Mouse (Mus musculus) left cerebral cortex, adult 8-10 months (tissue): ENCODE results near the gene Fsd1l. TPM values are rescaled to one million over a fixed set of nuclear protein-coding genes. Genes with fewer than 3 reads are reported as not detected.

Experiments used
- DNase-seq, 2 experiments: peaks; one replicate each; pipeline ENCODE4 v3.0.0; 2022; ENCODE audit warnings: low spot score in 2 of 2
- total RNA-seq, 4 experiments: library from RNA; stranded (reverse); gene quantifications; 2 replicates each; pipeline ENCODE4 v1.2.4; 2022

Gene Fsd1l
- total RNA-seq, 4 experiments from 2014 or later = 30.4 to 36.6 (median 33.3) TPM

- DNase-seq = no peak
Observed at GRCm38 (mm10) chr4:53738956-53739616, 107.8 kb downstream of the Fsd1l start.

GRCm38 (mm10) chr4:53749831-53750230 is 118.6 kb downstream of the Fsd1l start:
- DNase-seq = no peak

GRCm38 (mm10) chr4:53750391-53751120 is 119.3 kb downstream of the Fsd1l start:
- peak in 1 of 2 experiments; percentile 61 for DNase-seq

Other genes with a start within 250 kb of the Fsd1l start
- 10 to 100 TPM; 80.8 to 88.6 (median 85.0) TPM for gene Slc44a1, start 191.1 kb upstream of the Fsd1l start, total RNA-seq
- 10 to 100 TPM; 25.4 to 27.5 (median 26.7) TPM for gene Fktn, start 82.5 kb downstream of the Fsd1l start, total RNA-seq
- under 1 TPM; 0.13 to 0.32 (median 0.27) TPM for gene Tal2, start 148.2 kb downstream of the Fsd1l start, total RNA-seq
- 10 to 100 TPM; 13.1 to 14.7 (median 14.4) TPM for gene Tmem38b, start 194.6 kb downstream of the Fsd1l start, total RNA-seq